Mouse (Mus musculus) liver, embryonic 16.5 days (tissue): ENCODE measurements at regions not wholly inside any gene's neighbourhood (a gene's known extent, or its start where the extent isn't known, plus 50 kb on each side); places are given as distances from the start of the nearest gene placed in this dataset.
"Not testable (repeated sequence)": the region's sequence is repeated elsewhere in the genome, so short reads cannot be mapped to it uniquely, and the experiment has no call there.

Experiments used
- ATAC-seq: fragments of 200-750 bp; cut with Nextera tagmentation; 2 replicates; pipeline ENCODE4 v1.8.0; 2017; ENCODE audit warnings: low read depth, mild to moderate bottlenecking, moderate number of reproducible peaks, moderate library complexity
- H3K27ac ChIP-seq: fragments of 300-500 bp; sonication (generic); 2 replicates; pipeline ENCODE4 v1.5.1; 2014; ENCODE audit warnings: mild to moderate bottlenecking, low read length
- H3K27me3 ChIP-seq: fragments of 300-500 bp; sonication (generic); 2 replicates; pipeline ENCODE4 v1.6.1; 2014; ENCODE audit warnings: low read depth, low read length, mixed read lengths; ENCODE audit not compliant: control insufficient read depth, insufficient read depth
- H3K36me3 ChIP-seq: fragments of 300-500 bp; sonication (generic); 2 replicates; pipeline ENCODE4 v1.6.1; 2014; ENCODE audit warnings: mild to moderate bottlenecking; ENCODE audit not compliant: control insufficient read depth, insufficient read depth
- H3K4me1 ChIP-seq: fragments of 300-500 bp; sonication (generic); 2 replicates; pipeline ENCODE4 v1.6.1; 2014; ENCODE audit warnings: low read depth, low read length, mixed read lengths; ENCODE audit not compliant: control insufficient read depth
- H3K4me2 ChIP-seq: fragments of 300-500 bp; sonication (generic); 2 replicates; pipeline ENCODE4 v1.6.1; 2014; ENCODE audit warnings: low read depth, low read length, mixed read lengths
- H3K4me3 ChIP-seq: fragments of 300-500 bp; sonication (generic); 2 replicates; pipeline ENCODE4 v1.5.1; 2014; ENCODE audit warnings: low read depth, mild to moderate bottlenecking, low read length
- H3K9ac ChIP-seq: fragments of 300-500 bp; sonication (generic); 2 replicates; pipeline ENCODE4 v1.6.1; 2014; ENCODE audit warnings: low read depth, low read length
- H3K9me3 ChIP-seq: fragments of 300-500 bp; sonication (generic); replicated peaks from 2 replicates; pipeline ENCODE4 v1.6.1; 2016; ENCODE audit warnings: low read length; ENCODE audit not compliant: control insufficient read depth
- WGBS: fragments of 180-500 bp; shearing (Covaris S2); extraction: QIAGEN DNeasy Blood & Tissue Kit; methylation state at CpG from one replicate; pipeline ENCODE4 v1.1.7; 2014; ENCODE audit not compliant: insufficient replicate concordance; 5-methylcytosine and 5-hydroxymethylcytosine counted together

DNA sequence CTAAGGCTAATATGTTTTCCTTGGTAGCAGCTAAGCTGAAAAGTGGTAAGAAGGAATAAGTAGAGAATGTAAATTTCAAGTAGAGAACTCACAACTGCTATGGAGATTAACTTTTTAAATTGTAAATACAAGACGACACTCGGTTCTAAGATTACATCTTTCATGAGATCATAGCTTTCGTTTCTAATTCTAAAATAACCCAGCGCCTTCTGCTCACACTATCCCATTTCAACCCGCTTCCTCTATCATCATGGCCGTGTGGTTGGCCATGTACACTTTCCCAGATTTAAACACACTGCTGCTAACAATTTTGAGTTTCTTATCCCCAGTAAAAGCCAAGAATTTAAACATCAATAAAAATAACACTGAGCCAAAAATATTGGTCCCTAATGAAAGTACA, 682.3 kb upstream of the Intu start:
- 61% methylated on average over 6 of the region's 6 CpGs for WGBS

DNA sequence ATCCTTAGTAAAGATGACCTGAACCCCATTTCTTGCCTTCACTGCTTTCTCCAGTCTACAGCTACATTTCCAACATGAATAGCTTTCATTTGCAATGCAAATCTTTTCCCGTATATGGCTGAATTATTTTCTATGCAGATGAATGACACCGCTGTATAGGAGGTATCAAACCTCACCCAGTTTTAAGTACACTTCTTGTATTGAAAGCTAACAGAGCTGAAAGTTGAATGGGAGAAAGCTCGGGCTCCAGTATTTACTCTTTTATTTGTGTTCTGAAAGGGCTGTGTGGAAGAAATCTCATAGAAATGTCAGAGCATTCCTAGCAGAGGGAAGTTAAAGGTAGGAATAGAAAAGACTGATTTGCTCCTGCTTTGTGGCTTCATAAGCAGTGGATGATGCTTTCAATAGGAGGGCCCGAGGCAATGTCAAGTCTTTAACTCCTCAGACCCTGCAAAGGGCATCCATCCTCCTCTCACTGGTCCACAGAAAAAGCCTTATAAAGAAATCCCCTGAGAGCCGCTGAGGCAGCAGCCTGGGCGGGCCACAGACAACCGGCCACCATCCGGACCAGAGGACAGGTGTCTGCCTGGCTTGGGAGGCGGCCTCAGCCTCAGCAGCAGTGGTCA, 673.8 kb upstream of the Intu start:
- Histone ChIP-seq H3K9ac (no peak overlapping the region), H3K4me2 (no peak overlapping the region)
- WGBS, result 69% methylated on average over 8 of the region's 9 CpGs

More for the DNA sequence above, 682.3 kb upstream of the Intu start:
- Histone ChIP-seq H3K4me2 (no peak overlapping the region), H3K9me3 (no peaks in the 10 kb centered on the region), H3K4me1 (no peaks in the 10 kb centered on the region), H3K4me3 (no peak overlapping the region), H3K27ac (no peak overlapping the region), H3K9ac (no peak overlapping the region), H3K36me3 (no peaks in the 10 kb centered on the region), H3K27me3 (no peaks in the 10 kb centered on the region)
- ATAC-seq, result no peak

DNA sequence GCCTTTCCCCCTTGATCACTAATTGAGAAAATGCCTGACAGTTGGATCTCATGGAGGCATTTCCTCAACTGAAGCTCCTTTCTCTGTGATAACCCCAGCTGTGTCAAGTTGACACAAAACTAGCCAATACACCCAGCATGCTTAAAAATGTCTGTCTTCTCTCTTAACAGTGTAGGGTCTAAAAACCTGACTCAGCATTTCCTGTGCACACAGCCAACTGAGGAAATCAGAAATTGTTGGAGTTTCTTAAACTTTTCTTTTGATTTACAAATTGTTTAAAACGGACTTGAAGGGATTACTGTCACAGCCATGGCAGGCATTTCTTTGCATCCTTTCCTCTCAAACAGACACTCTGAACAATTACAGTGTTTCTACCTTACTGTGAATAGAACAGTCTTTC, 655.0 kb upstream of the Intu start:
- not testable (repeated sequence) for H3K9ac ChIP-seq, ATAC-seq, H3K9me3 ChIP-seq, H3K27me3 ChIP-seq, H3K4me2 ChIP-seq, H3K4me3 ChIP-seq, H3K27ac ChIP-seq, H3K36me3 ChIP-seq, H3K4me1 ChIP-seq
- WGBS, result 42% methylated on average over 1 of the region's 1 CpGs

More for the DNA sequence above, 673.8 kb upstream of the Intu start:
- no peaks in the 10 kb centered on the region for H3K9me3 ChIP-seq
- H3K36me3 ChIP-seq, result no peaks in the 10 kb centered on the region
- no peak overlapping the region for H3K4me3 ChIP-seq
- no peaks in the 10 kb centered on the region for H3K27me3 ChIP-seq
- ATAC-seq, result no peak
- no peaks in the 10 kb centered on the region for H3K4me1 ChIP-seq
- H3K27ac ChIP-seq, result no peak overlapping the region

DNA sequence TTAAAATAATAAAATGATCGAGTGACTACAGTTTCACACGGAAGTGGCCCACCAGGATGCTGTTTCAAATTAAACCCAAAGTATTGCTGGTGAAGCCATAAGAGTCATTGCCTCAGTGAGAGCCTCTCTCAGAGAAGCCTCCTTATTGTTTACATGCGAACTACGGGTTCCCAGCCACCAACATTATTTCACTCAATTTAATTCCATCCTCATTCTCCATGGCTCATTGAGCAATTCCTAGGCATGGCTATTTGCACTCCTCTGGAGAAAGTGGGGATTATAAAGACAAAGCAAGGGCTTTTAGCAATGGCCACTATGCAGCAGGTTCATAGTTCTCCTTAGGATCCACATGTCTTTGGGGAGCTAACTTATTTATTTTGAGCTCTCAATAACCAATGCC, 646.7 kb upstream of the Intu start:
- Histone ChIP-seq H3K27ac (no peak overlapping the region), H3K36me3 (no peaks in the 10 kb centered on the region), H3K4me3 (no peak overlapping the region), H3K4me2 (no peak overlapping the region), H3K9ac (no peak overlapping the region), H3K4me1 (no peaks in the 10 kb centered on the region), H3K9me3 (no peaks in the 10 kb centered on the region), H3K27me3 (no peaks in the 10 kb centered on the region)
- 76% methylated on average over 4 of the region's 4 CpGs for WGBS
- no peak for ATAC-seq

DNA sequence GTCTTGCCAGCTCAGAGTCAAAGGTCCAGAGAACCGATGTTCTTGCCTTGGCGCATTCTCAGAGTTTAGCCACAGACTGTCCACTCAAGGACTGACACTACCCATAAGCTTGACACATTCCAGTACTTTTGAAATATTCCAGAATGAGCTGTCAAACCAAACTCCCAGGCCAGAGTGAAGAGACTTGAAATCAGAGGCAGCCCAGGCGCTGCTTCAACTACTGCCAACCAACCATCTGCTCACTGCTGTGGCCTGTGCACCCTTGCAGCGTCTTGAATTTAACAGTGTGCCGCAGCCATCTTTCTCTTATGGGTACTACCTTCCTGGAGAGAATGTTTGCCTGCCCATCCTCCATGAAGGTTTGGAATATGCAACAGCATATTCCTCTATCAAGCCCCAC, 642.7 kb upstream of the Intu start:
- no peak overlapping the region for H3K27ac ChIP-seq
- 72% methylated on average over 5 of the region's 5 CpGs for WGBS
- H3K36me3 ChIP-seq, result no peaks in the 10 kb centered on the region
- no peaks in the 10 kb centered on the region for H3K9me3 ChIP-seq
- no peak for ATAC-seq
- no peaks in the 10 kb centered on the region for H3K27me3 ChIP-seq
- no peak overlapping the region for H3K4me2 ChIP-seq
- H3K9ac ChIP-seq, result no peak overlapping the region
- H3K4me1 ChIP-seq, result no peaks in the 10 kb centered on the region
- H3K4me3 ChIP-seq, result no peak overlapping the region

DNA sequence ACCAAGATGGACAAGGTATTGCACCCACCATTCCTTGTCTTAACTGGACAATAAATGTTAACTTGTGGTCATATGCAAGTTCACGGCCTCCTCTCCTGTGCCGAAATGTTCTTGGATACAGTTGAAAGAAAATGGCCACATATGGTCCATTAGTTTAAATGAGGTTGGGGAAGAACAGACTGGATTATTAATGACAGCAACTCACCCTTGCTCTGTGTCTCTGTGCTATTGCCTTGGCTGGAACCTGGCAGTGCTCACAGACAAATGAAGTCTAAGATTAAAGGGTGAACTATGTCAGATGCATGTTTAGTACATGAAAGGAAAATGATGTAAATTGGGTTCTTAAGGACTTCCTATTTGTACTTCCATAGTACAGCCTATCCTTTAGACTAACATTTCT, 641.9 kb upstream of the Intu start:
- Histone ChIP-seq H3K4me2 (no peak overlapping the region), H3K9ac (no peak overlapping the region), H3K27ac (no peak overlapping the region), H3K27me3 (no peaks in the 10 kb centered on the region), H3K36me3 (no peaks in the 10 kb centered on the region), H3K4me3 (no peak overlapping the region), H3K4me1 (no peaks in the 10 kb centered on the region), H3K9me3 (no peaks in the 10 kb centered on the region)
- 80% methylated on average over 2 of the region's 2 CpGs for whole genome bisulfite sequencing
- ATAC-seq, result no peak

DNA sequence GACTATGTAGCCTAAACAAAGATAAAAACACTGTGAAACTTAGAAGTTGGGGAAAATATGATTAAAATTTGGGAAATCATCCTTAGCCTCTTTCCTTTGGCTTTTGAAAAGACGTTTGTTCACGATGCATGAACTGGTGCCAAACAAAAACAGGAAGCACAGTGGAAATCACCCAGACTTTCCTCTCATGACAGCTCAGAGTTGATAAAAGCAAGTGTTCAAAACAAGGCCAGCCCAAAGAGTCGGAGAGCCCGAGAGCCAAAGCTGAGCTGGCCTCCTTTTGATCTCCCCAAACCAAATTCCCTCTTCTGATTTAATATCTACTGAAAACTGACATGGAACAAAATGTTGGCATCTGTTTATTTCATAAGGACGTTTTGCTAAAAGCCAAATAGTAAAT, 632.1 kb upstream of the Intu start:
- Histone ChIP-seq H3K4me2 (no peak overlapping the region), H3K9me3 (no peaks in the 10 kb centered on the region), H3K4me3 (no peak overlapping the region), H3K4me1 (no peaks in the 10 kb centered on the region), H3K36me3 (no peaks in the 10 kb centered on the region), H3K27me3 (no peaks in the 10 kb centered on the region), H3K27ac (no peak overlapping the region), H3K9ac (no peak overlapping the region)
- 20% methylated on average over 5 of the region's 5 CpGs for WGBS
- no peak for ATAC-seq

DNA sequence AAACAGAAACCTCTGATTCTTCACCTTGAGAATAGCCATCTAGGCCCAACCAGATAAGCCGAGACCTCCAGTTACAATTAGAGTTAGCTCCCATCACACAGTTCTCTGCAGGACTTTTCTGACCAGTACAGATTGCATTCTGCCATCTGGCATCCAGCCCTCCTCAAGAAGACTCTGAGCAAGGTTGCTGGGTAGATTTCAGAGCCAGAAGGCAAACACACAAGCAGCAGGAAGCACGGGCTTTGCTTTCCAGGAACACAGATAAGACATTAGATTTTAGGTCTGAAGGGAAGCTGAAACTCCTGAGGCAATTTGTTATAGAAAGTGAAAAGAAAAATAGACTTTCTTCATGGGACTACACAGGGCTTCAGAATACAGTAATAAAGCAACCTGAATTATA, 630.9 kb upstream of the Intu start:
- no peak overlapping the region for H3K9ac ChIP-seq
- no peak overlapping the region for H3K4me2 ChIP-seq
- 44% methylated on average over 2 of the region's 2 CpGs for WGBS
- H3K27me3 ChIP-seq, result no peaks in the 10 kb centered on the region
- no peaks in the 10 kb centered on the region for H3K4me1 ChIP-seq
- ATAC-seq, result no peak
- H3K36me3 ChIP-seq, result no peaks in the 10 kb centered on the region
- H3K27ac ChIP-seq, result no peak overlapping the region
- H3K4me3 ChIP-seq, result no peak overlapping the region
- no peaks in the 10 kb centered on the region for H3K9me3 ChIP-seq

DNA sequence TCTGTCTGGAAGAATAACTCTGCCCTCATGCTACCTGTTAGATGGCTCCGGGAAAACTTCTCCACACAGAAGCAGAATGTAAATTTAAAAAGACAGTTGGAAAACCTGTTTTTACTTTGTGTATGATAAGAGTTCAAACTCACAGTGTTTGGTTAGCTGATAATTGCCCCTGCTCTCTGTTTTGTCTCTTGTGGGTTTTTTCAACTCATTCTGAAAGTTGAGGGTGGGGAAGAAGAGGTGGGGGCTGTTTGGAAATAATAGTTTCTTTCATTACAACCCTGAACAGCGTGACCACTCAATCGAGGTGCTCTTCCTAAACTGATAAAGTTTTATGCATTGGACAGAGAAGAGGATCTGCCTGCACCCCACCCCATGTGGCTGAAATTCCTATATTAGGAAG, 626.7 kb upstream of the Intu start:
- Histone ChIP-seq H3K36me3 (no peaks in the 10 kb centered on the region), H3K4me2 (no peak overlapping the region), H3K4me3 (no peak overlapping the region), H3K9me3 (no peaks in the 10 kb centered on the region), H3K9ac (no peak overlapping the region), H3K27ac (no peak overlapping the region), H3K4me1 (no peaks in the 10 kb centered on the region), H3K27me3 (no peaks in the 10 kb centered on the region)
- ATAC-seq, result no peak
- WGBS, result 38% methylated on average over 3 of the region's 3 CpGs
